Mouse (Mus musculus): ENCODE measurements around the gene Slc35f3. TPM values are rescaled to one million over a fixed set of nuclear protein-coding genes. Genes with fewer than 3 reads are reported as not detected.

Slc35f3 gene
- total RNA-seq, 2 experiments from 2014 or later, result not detected

DNA sequence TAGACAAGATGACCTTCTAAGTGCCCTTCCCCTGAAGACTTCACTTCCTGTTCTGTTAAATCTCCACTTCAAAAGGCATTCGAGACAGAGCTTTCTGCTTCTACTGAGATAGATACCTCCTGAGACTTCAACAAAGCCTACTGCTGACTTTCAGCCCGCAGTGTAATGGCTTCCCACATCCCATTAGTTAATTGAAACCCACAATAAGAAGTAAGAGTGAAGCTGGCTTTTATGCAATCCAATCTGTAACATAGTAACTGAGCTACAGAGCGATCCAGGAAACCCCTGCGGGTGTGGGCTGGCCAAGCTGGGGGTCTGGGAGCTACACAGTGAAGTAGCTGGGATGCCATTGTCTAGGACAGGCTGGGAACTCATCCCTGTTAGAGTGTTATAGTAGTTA lies 46.7 kb downstream of the Slc35f3 start:
- no peak for TF ChIP-seq CTCF (IDR thresholded peaks at IDR 0.05)
- DNase-seq, result no peak
- intact Hi-C loops (cut with DNase I), result no loop called here
- H3K4me3 ChIP-seq, result no peak overlapping the region
- H3K27ac ChIP-seq, result no peak overlapping the region

DNA sequence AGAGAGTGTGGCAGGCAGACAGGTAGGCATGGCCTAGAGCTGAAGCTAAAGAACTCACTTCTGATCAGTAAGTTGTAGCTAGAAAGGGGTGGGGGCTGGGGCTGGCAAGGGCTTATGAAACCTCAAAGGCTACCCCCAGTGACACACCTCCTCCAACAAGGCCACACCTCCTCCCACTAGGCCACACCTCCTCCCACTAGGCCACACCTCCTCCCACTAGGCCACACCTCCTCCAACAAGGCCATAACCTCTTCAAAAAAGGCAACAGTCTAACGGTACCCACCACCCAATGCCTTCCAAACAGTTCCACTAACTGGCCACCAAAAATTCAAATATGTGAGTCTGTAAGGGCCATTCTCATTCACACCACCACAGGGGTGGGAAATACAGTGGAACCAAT lies 54.9 kb downstream of the Slc35f3 start:
- intact Hi-C loops (cut with DNase I), result no loop called here
- H3K4me3 ChIP-seq, result no peak overlapping the region
- TF ChIP-seq CTCF (IDR thresholded peaks at IDR 0.05), result no peak
- H3K27ac ChIP-seq, result no peak overlapping the region
- no peak for DNase-seq

DNA sequence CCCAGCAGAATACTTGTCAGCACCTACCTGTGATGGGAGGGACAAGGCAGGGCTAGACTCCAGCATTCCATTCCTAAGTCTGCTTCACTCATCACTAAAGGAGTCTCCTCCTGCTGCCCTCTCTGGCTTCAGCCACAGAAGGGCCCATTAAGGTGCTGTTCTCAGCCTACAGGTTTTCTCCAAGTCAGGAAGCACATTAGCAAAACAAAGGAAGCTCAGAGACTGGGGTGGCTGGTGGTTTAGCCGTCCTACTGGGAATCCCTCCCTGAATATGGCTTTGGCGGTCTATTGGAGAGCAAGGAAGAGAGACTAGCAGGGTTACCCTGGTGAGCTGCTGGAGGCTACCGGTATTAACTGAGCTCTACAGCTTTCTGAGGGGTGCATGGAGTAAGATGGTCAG lies 59.6 kb downstream of the Slc35f3 start:
- no peak for DNase-seq
- no peak overlapping the region for H3K4me3 ChIP-seq
- no peak overlapping the region for H3K27ac ChIP-seq
- intact Hi-C loops (cut with DNase I), result no loop called here
- TF ChIP-seq CTCF (IDR thresholded peaks at IDR 0.05), result no peak

DNA sequence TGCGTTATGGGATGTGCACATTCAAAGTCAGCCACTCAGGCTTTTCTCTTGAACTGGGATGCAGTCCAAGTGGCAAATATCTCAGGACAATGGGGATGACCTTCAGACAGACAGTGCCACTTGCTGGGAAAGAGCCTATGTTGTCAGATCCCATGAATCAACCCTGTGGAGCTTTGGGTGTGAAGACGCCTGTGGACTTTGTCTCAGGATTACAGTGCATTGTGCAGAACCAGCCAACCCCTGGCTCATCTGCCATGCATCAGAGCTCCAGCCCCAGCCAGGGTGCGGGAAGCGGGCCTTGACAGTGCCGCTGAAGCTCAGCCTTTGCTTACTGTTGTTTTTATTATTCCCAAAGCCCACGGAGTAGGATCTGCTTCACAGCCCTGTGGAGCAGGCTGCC lies 60.9 kb downstream of the Slc35f3 start:
- Histone ChIP-seq H3K4me3 (no peak overlapping the region), H3K27ac (no peak overlapping the region)
- no peak for DNase-seq
- no peak for TF ChIP-seq CTCF (IDR thresholded peaks at IDR 0.05)
- intact Hi-C loops (cut with DNase I), result no loop called here

DNA sequence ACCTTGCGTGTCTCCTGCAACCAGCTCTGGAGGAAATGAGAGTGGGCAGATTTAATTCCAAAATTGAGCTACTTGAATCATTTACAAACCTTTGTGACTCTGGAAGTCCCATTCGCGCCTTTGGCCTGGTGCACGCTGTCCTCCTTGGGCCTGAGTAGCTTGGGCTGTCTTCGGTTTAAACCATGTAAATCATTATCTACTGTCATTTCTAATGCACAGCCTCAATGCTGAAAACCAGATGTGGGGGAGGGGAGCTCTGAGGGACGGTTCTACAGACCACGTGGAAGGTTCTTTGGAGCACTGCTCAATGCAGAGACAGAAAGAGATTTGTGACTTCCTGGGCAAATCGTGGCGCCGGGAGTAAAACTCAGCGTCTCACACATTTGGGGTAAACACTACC lies 61.7 kb downstream of the Slc35f3 start:
- no peak for TF ChIP-seq CTCF (IDR thresholded peaks at IDR 0.05)
- Histone ChIP-seq H3K27ac (no peak overlapping the region), H3K4me3 (no peak overlapping the region)
- no peak for DNase-seq
- intact Hi-C loops (cut with DNase I), result no loop called here

DNA sequence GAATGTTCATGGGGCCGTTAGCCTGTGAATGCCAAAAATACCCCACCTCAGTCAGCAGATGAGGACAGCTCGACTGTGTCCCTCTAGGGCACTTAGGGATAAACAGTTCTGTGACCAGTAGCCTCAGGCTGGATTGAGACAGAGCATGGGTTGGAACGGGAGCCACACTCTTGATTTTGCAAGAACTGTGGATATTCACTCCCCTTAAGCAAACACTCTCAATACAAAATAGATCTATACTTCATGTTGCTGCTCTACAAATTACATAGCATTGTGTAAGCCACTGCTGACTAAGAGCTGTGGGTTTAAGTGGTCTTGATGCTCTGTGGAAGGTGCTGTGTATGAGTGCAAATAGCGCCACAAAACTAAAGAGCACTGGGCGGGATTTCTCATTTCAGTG lies 62.3 kb downstream of the Slc35f3 start:
- no peak overlapping the region for H3K27ac ChIP-seq
- H3K4me3 ChIP-seq, result no peak overlapping the region
- DNase-seq, result no peak
- no peak for TF ChIP-seq CTCF (IDR thresholded peaks at IDR 0.05)
- intact Hi-C loops (cut with DNase I), result no loop called here

DNA sequence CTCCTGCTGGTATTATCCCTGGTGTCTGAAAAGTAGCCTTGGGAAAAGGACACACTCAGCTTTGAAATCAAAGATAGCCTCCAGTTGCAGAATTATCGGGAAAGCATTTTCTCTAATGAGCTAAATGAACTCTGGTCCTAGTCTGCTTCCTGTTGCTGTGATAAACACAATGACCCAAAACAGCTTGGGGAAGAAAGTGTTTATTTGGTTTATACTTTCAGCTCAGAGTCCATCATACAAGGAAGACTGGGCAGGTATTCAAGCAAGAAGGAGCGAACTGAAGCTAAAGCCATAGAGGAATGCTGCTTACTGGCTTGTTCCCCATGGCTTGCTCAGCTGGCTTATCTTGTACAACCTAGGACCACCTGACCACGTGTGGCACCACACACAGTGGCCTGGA lies 67.9 kb downstream of the Slc35f3 start:
- DNase-seq, result no peak
- Histone ChIP-seq H3K27ac (no peak overlapping the region), H3K4me3 (no peak overlapping the region)
- intact Hi-C loops (cut with DNase I), result no loop called here
- TF ChIP-seq CTCF (IDR thresholded peaks at IDR 0.05), result no peak

DNA sequence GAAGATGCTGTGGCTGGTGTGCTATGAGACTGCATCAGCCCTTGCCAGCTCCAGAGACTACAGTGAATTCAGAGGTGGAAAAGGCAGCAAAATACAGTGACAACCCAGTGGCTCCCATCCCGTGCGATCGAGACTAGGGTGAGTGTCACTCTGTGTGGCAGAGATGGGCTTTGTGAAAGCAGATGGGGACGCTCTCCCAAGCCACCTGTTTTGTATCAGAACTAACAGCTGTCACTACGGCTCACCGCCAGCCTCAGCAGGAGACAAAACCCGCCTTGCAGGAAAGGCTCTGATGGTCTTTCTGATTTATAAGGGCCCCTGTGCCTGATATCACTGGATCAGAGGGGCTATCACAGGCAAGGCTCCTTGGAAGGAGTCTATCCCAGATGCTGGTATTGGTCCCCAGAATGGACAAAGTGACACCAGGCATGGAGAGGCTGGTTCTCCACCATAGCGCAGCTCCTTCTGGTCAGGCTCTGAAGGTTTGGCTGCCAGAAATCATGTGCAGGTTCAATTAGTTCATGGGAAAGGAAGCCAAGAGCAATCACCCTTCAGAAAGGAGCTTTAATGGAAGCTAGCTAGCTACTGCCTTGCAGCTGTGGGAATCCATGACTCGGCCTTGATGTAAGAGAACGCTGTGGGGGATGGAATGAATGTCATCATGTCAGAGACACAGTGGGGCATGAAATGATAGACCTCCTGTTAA lies 70.1 kb downstream of the Slc35f3 start:
- no peak overlapping the region for H3K27ac ChIP-seq
- H3K4me3 ChIP-seq, result no peak overlapping the region
- intact Hi-C loops (cut with DNase I), result no loop called here
- no peak for DNase-seq
- no peak for TF ChIP-seq CTCF (IDR thresholded peaks at IDR 0.05)

DNA sequence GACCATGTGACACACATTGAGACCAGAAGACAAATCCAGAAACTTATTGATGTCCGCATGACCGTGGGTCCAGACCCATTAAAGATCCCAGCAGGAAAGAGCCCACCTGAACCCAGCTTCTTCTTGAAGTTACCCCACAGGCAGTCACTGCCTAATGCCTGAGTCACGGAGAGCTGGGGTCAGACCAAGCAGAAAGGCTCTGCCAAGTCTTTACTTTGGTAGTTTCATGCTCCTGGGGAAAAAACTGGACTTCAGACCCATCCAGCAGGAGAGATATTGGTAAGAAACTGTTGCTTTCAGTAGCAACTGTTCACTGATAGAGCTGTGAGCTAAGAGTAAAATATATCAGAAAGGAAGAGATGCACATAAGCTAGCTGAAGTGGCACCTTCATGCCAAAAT lies 73.5 kb downstream of the Slc35f3 start:
- Histone ChIP-seq H3K4me3 (no peak overlapping the region), H3K27ac (no peak overlapping the region)
- TF ChIP-seq CTCF (IDR thresholded peaks at IDR 0.05), result no peak
- no peak for DNase-seq
- intact Hi-C loops (cut with DNase I), result no loop called here

DNA sequence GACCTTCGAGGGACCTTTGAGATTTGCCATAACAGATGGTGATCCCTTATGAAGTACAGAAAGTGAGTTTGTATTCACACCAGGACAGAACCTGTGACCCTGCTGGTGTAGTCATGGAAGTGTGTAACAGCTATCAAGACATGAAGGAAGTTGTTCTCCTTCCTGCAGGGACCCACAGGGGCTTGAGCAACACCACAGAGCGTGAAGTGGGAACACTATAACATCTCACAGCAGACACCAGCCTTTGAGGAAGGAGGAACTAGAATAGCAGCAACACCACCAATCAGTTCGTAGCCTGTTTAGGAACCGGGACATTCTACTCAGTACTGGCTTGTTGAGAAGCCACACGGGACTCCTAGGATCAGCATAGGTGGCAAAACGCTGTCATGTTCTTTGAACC lies 81.2 kb downstream of the Slc35f3 start:
- intact Hi-C loops (cut with DNase I), result no loop called here

DNA sequence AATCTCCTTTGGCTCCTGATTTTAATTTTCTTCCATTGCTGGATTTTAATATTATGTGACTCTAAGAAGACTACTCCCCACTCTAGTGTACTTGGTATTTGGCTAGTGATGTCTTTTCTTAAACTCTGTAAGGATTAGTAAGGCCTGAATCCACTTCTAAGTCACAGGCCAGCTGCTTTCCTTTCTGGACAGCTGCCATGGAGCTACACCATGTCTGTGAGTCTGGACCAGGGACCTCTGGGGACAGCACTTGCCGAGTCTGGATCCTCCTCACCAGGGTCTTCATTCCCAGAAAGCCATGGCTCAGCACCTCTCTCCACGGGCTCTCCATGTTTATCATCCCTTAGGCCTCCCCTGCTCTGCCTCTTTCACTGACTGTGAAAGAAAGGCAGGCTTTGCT lies 81.8 kb downstream of the Slc35f3 start:
- intact Hi-C loops (cut with DNase I), result no loop called here
- no peak for TF ChIP-seq CTCF (IDR thresholded peaks at IDR 0.05)
- DNase-seq, result no peak
- Histone ChIP-seq H3K27ac (no peak overlapping the region), H3K4me3 (no peak overlapping the region)

More for the DNA sequence above, 81.2 kb downstream of the Slc35f3 start:
- DNase-seq, result no peak
- no peak overlapping the region for H3K4me3 ChIP-seq
- no peak for TF ChIP-seq CTCF (IDR thresholded peaks at IDR 0.05)
- no peak overlapping the region for H3K27ac ChIP-seq

DNA sequence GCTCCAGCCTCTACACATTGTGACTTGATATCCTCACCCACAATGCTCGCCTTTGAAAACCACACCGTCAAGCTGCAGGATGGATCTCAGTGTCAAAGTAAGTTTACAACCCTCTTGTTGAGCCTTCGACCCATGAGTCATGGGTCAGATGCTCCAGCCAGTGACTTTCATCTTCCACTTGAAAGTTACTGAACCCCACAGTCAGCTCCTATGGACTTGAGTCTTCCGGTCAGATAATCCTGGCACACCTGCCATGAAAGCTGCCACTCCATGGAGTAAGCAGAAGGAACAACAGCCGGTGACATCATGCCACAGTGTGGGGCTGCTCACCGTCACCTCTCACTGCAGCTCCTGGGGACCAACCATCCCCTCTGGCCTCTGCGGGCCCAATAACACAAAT lies 82.9 kb downstream of the Slc35f3 start:
- no peak overlapping the region for H3K27ac ChIP-seq
- no peak for TF ChIP-seq CTCF (IDR thresholded peaks at IDR 0.05)
- intact Hi-C loops (cut with DNase I), result no loop called here
- no peak for DNase-seq
- no peak overlapping the region for H3K4me3 ChIP-seq

DNA sequence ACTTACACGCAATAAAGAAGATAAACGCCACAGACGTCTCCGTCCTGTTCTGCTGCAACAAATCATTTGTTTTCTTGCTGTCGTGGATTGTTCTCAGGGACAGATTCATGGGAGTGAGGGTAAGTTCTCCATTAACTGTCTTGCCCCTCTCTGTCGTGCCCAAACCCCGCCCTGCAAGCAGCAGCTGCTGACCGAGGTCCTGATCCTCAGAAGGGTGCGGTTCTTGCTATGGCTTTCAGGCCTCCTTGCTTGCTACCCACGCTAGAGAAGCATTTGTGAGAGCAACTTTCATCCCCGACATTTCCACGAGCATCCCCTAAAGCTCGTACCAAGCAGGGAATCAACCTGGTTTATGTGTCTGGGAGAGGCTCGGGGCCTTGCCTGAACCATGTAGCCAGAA lies 83.9 kb downstream of the Slc35f3 start:
- no peak for DNase-seq
- TF ChIP-seq CTCF (IDR thresholded peaks at IDR 0.05), result no peak
- H3K4me3 ChIP-seq, result no peak overlapping the region
- intact Hi-C loops (cut with DNase I), result no loop called here
- H3K27ac ChIP-seq, result no peak overlapping the region

DNA sequence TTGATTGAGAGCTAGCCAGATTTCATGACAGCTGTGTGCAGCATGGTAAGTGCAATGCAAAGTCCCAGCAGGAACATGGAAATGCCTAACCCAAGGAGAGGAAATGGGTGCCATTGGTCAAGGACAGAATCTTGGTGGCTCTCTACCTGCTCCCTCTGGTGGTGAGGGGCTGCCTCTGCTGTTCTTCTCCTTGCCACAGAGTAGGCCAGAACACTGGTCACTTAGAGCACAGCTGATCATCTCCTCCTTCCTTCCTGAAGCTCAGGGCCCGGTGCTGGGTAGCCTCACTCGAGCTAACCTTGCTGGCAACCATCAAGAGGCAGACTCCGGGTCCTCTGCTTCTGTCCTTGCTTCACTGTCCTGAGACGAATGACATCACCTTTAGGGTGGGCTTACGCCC lies 84.4 kb downstream of the Slc35f3 start:
- intact Hi-C loops (cut with DNase I), result no loop called here
- Histone ChIP-seq H3K4me3 (no peak overlapping the region), H3K27ac (no peak overlapping the region)
- no peak for DNase-seq
- TF ChIP-seq CTCF (IDR thresholded peaks at IDR 0.05), result peak; percentile 45
